Mouse (Mus musculus): ENCODE measurements at regions not wholly inside any gene's neighbourhood (a gene's known extent, or its start where the extent isn't known, plus 50 kb on each side); places are given as distances from the start of the nearest gene placed in this dataset.

DNA sequence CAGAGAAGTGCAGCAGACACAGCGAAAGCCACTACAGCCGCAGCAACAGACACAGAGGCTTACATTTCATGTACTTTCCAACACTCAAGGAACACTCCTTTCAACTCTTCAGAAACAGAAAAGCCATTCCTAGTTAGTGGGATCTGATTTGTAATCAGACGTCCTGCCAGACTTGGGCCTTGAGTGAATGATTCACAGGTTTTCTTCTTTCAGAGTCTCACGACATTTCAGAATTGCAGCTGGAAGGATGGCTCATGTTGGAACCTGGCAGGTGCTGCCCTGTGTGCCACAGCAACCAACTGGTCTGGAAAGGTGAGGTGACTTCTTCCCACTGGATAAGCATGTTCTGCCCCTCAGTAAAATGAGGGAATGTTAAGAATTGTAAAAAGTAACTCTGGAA is 149.8 kb upstream of the Zfp706 start:
- no peak for TF ChIP-seq CTCF (IDR thresholded peaks at IDR 0.05; ENCODE audit: borderline replicate concordance, insufficient read depth, low read depth, low read length)
- TF ChIP-seq POLR2A (IDR thresholded peaks at IDR 0.05; ENCODE audit: borderline replicate concordance, insufficient read depth, low read length) = no peak
